Mouse (Mus musculus) stomach, postnatal 0 days (tissue): ENCODE measurements at regions not wholly inside any gene's neighbourhood (a gene's known extent, or its start where the extent isn't known, plus 50 kb on each side); places are given as distances from the start of the nearest gene placed in this dataset.

ENCODE experiments used
- ATAC-seq: fragments of 200-750 bp; cut with Nextera tagmentation; 2 replicates; pipeline ENCODE4 v1.8.0; 2017; ENCODE audit not compliant: low FRiP score, low TSS enrichment
- DNase-seq: peaks from one replicate; pipeline ENCODE4 v3.0.0-alpha.2; 2016; ENCODE audit warnings: low spot score
- H3K27ac ChIP-seq: fragments of 300-500 bp; sonication (generic); replicated peaks from 2 replicates; pipeline ENCODE4 v1.5.1; 2014; ENCODE audit warnings: mild to moderate bottlenecking, control low read depth
- H3K27me3 ChIP-seq: fragments of 300-500 bp; sonication (generic); 2 replicates; pipeline ENCODE4 v1.6.1; 2014; ENCODE audit warnings: low read length; ENCODE audit not compliant: control insufficient read depth, insufficient read depth
- H3K36me3 ChIP-seq: fragments of 300-500 bp; sonication (generic); 2 replicates; pipeline ENCODE4 v1.6.1; 2014; ENCODE audit warnings: low read length, mixed read lengths; ENCODE audit not compliant: control insufficient read depth, insufficient read depth
- H3K4me1 ChIP-seq: fragments of 300-500 bp; sonication (generic); replicated peaks from 2 replicates; pipeline ENCODE4 v1.6.1; 2014; ENCODE audit warnings: antibody characterized with exemption; ENCODE audit not compliant: control insufficient read depth, insufficient read depth
- H3K4me2 ChIP-seq: fragments of 300-500 bp; sonication (generic); replicated peaks from 2 replicates; pipeline ENCODE4 v1.6.1; 2014; ENCODE audit warnings: low read depth, mild to moderate bottlenecking, control low read depth, moderate library complexity
- H3K4me3 ChIP-seq: fragments of 300-500 bp; sonication (generic); 2 replicates; pipeline ENCODE4 v1.5.1; 2014; ENCODE audit warnings: low read depth, low read length, control low read depth
- H3K9ac ChIP-seq: fragments of 300-500 bp; sonication (generic); 2 replicates; pipeline ENCODE4 v1.6.1; 2014; ENCODE audit warnings: mild to moderate bottlenecking, low read length, control low read depth, mixed read lengths
- H3K9me3 ChIP-seq: fragments of 300-500 bp; sonication (generic); 2 replicates; pipeline ENCODE4 v1.6.1; 2016; ENCODE audit warnings: low read length; ENCODE audit not compliant: control insufficient read depth
- CTCF ChIP-seq: IDR thresholded peaks from 2 replicates; pipeline ENCODE4 v1.5.1; 2016; ENCODE audit warnings: antibody characterized with exemption, low read depth, mild to moderate bottlenecking, moderate library complexity
- EP300 ChIP-seq: optimal IDR thresholded peaks from 2 replicates; pipeline ENCODE3; 2016; ENCODE audit warnings: antibody characterized with exemption
- whole genome bisulfite sequencing: fragments of 180-500 bp; shearing (Covaris S2); extraction: QIAGEN DNeasy Blood & Tissue Kit; methylation state at CpG from one replicate; pipeline ENCODE4 v1.1.7; 2014; 5-methylcytosine and 5-hydroxymethylcytosine counted together

DNA sequence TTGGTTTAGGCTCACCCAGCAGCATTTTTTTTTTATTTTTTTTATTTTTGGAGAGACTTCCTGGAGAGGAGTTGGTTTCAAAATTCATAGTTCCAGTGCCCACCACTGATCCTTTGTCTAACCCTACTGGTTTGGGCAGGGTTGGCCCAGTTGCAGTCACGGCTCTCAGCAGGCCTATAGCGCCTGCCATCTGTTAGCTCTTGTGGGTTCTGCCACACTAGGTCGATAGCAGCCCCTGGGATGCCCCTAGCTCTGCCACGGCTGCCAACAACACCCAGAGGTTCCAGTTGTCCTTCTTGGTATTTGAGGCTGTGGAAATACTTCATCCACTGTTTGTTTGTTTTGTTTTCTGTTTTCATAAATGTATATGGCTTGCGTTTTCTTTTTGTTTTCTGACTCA is 357.9 kb downstream of the Fut8 start:
- Histone ChIP-seq H3K9me3 (no peaks in the 10 kb centered on the region), H3K9ac (no peak overlapping the region), H3K4me2 (no peak overlapping the region), H3K27me3 (no peaks in the 10 kb centered on the region), H3K27ac (no peak overlapping the region), H3K36me3 (no peaks in the 10 kb centered on the region), H3K4me1 (no peaks in the 10 kb centered on the region), H3K4me3 (no peak overlapping the region)
- DNase-seq (no peak), ATAC-seq (no peak)
- 85% methylated on average over 5 of the region's 5 CpGs for WGBS
- TF ChIP-seq CTCF, result no peak
- TF ChIP-seq EP300, result no peak

DNA sequence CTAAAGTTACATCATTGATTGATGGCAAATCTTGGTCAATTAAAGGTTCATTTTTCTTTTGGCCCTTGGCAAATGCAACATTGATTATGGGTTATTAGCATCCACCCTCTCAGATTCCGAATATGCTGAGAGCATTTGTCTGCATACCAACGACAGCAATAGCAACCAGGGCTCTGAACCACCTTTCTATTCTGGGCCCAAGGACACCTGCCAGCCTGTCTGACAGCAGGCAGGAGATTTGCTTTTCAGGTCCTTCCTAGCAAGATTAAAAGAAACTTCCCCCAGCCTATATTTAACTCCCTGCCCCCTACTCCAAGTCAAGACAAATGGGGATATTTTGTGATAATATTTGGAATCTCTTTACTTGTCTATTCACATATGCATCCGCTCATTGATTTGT is 358.8 kb downstream of the Fut8 start:
- Histone ChIP-seq H3K4me3 (no peak overlapping the region), H3K36me3 (no peaks in the 10 kb centered on the region), H3K9ac (no peak overlapping the region), H3K4me2 (no peak overlapping the region), H3K27me3 (no peaks in the 10 kb centered on the region), H3K4me1 (no peaks in the 10 kb centered on the region), H3K9me3 (no peaks in the 10 kb centered on the region), H3K27ac (no peak overlapping the region)
- TF ChIP-seq EP300 (no peak), CTCF (no peak)
- DNase-seq, result no peak
- 74% methylated on average over 3 of the region's 3 CpGs for WGBS
- ATAC-seq, result no peak

DNA sequence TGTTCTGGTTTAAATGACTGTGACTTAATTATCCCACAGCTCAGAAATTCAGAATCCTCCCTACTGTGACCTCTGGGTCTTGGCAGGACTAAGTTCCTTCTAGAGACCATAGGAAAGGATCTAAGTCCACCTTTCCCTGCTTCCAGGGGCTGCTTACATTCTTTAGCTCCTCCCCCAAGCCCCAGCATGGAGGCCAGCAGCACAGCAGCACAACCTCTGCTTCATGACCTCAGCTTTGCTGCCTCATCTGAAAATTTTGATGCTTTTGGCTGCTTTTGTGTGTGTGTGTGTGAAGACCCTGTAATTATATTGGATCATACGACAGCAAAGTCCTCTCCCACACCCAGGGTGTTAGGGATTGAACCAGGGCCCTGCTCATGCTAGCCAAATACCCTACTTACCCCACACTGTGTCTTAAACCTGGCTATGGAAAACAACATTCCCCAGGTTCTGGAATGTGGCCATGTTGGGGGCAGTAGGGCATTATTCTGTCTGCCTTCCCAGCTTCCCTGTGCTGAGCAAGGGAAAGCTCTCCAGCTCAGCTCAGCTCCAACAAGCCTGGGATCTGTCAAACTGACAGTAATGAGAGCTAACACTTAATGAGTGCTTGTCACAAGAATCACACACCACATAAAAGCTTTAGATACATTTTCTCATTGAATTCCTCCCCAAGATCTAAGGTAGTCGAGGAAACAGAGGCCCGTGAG is 359.9 kb downstream of the Fut8 start:
- Histone ChIP-seq H3K9me3 (no peaks in the 10 kb centered on the region), H3K4me2 (no peak overlapping the region), H3K9ac (no peak overlapping the region), H3K36me3 (no peaks in the 10 kb centered on the region), H3K27ac (no peak overlapping the region), H3K4me3 (no peak overlapping the region), H3K27me3 (no peaks in the 10 kb centered on the region), H3K4me1 (no peaks in the 10 kb centered on the region)
- TF ChIP-seq CTCF, result no peak
- no peak for TF ChIP-seq EP300
- DNase-seq (no peak), ATAC-seq (peak; percentile 35; the same call in 1 of the 2 replicates)
- 34% methylated on average over 3 of the region's 3 CpGs for WGBS

DNA sequence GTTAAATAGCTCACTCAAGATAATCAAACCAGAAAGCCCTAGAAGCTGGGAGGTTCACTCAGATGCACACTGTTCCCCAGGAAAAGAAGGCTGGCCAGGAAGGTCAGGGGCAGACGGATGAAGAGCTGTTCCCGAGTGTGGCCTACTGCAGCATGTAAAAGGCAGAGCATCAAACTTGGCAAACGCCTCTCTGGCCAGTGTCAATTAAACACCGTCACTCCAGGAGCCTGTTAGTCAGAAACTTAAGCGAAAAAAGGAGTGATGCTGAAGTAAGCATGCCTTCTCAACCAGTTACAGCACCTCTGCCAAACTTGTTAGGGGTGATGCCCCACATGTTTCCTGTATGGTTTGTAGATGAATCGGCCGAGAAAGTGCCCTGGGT is 360.4 kb downstream of the Fut8 start:
- no peak overlapping the region for H3K4me3 ChIP-seq
- no peak for DNase-seq
- no peak overlapping the region for H3K4me2 ChIP-seq
- H3K9me3 ChIP-seq, result no peaks in the 10 kb centered on the region
- no peak overlapping the region for H3K27ac ChIP-seq
- no peaks in the 10 kb centered on the region for H3K4me1 ChIP-seq
- no peak overlapping the region for H3K9ac ChIP-seq
- WGBS, result 38% methylated on average over 7 of the region's 7 CpGs
- TF ChIP-seq EP300 (no peak), CTCF (no peak)
- no peak for ATAC-seq
- H3K27me3 ChIP-seq, result no peaks in the 10 kb centered on the region
- no peaks in the 10 kb centered on the region for H3K36me3 ChIP-seq

DNA sequence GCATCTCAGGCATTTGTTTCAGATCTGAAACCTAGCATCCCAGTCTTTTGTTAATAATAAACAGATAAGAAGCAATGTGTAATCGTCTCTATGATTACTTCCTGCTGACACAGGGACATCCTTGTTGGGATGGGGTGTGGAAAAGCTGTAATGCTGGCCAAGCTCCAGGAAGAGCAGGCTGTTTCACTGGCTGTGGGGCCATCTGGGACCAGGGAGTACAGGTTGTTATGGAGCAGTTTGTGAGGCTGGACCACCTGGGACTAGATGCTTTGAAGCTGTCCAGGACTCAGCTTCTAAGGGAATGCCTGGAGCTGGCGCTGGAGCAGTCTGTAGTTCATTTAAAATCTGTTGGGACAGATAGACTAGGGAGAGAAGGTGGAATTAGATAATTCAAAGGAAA is 361.5 kb downstream of the Fut8 start:
- no peak for DNase-seq
- Histone ChIP-seq H3K36me3 (no peaks in the 10 kb centered on the region), H3K4me2 (no peak overlapping the region), H3K9me3 (no peaks in the 10 kb centered on the region), H3K27ac (no peak overlapping the region), H3K4me3 (no peak overlapping the region), H3K27me3 (no peaks in the 10 kb centered on the region), H3K4me1 (no peaks in the 10 kb centered on the region), H3K9ac (no peak overlapping the region)
- TF ChIP-seq EP300 (no peak), CTCF (no peak)
- WGBS, result 47% methylated on average over 2 of the region's 2 CpGs
- no peak for ATAC-seq

DNA sequence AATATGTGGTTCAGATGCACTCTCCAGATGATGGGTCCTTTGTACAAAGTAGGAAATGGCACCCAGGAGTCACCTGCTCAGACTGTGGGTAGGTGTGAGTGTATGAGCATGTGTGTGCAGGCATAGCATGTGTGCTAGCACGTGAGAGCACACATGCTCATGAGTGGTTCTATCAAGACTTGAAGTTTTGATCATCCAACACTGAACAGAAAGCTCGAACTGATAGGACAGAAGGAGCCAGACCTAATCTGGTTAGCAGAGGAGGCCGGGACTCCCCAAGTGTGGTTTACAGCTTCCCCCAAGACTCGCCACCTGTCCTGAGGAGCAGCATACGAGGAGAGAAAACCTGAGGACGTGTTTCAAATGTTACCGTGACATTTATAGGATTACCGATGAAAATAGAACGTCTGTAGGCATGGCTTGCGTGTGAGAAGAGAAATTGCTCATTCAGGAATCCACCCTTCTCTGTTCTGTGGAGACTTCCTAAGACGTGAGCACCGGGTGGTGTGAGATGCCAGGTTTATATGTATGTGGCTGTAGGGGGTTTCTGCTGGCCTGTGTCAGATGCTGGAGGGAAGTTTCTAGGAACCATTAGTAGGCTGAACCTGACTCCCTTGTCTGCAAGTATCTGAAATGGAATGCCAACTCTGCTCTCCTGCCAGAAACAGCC is 366.0 kb downstream of the Fut8 start:
- no peaks in the 10 kb centered on the region for H3K4me1 ChIP-seq
- WGBS, result 87% methylated on average over 12 of the region's 12 CpGs
- H3K9me3 ChIP-seq, result no peaks in the 10 kb centered on the region
- H3K4me3 ChIP-seq, result no peak overlapping the region
- H3K27ac ChIP-seq, result no peak overlapping the region
- no peak overlapping the region for H3K4me2 ChIP-seq
- no peak for TF ChIP-seq EP300
- no peak for TF ChIP-seq CTCF
- ATAC-seq (no peak), DNase-seq (no peak)
- no peak overlapping the region for H3K9ac ChIP-seq
- no peaks in the 10 kb centered on the region for H3K36me3 ChIP-seq
- H3K27me3 ChIP-seq, result no peaks in the 10 kb centered on the region
